Mouse (Mus musculus): ENCODE results near the gene Mtfr1l.

DNA sequence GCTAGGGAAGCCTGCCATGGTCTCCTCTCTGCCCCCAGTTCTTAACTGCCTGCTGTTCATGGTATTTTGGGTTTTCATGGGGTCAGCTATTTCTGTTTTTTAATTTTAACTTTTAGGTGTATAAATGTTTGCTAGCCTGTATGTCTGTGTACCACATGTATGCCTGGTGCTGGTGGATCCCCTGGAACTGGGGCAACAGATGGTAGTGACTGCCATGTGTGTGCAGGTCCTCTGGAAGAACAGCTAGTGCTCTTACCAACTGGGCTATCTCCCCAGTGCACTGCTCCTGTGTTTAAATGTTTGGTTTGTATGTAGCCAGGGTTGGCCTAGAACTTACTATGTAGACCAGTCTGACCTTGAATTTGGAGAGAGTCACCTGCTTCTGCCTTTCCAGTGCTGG, 15.9 kb downstream of the Mtfr1l start:
- TF ChIP-seq CTCF (IDR thresholded peaks at IDR 0.05; ENCODE audit: low read depth, low read length) (no peak), POLR2A (IDR thresholded peaks at IDR 0.05; ENCODE audit: borderline replicate concordance, low read depth, low read length) (no peak)

Measured in bone marrow macrophage, adult 2 months (primary cell).